Mouse (Mus musculus) intestine, embryonic 16.5 days (tissue): ENCODE results near the gene Sgpp2. TPM values are rescaled to one million over a fixed set of nuclear protein-coding genes. Genes with fewer than 3 reads are reported as not detected.

Source experiments
- ATAC-seq: fragments of 200-750 bp; cut with Nextera tagmentation; 2 replicates; pipeline ENCODE4 v1.8.0; 2017; ENCODE audit warnings: moderate TSS enrichment, moderate library complexity
- H3K27ac ChIP-seq: fragments of 300-500 bp; sonication (generic); 2 replicates; pipeline ENCODE4 v1.5.1; 2014; ENCODE audit warnings: mild to moderate bottlenecking, low read length
- H3K27me3 ChIP-seq: fragments of 300-500 bp; sonication (generic); replicated peaks from 2 replicates; pipeline ENCODE4 v1.6.1; 2014; ENCODE audit warnings: low read length, control low read depth, mixed read lengths; ENCODE audit not compliant: control insufficient read depth, insufficient read depth
- H3K36me3 ChIP-seq: fragments of 300-500 bp; sonication (generic); 2 replicates; pipeline ENCODE4 v1.6.1; 2014; ENCODE audit warnings: low read length, control low read depth; ENCODE audit not compliant: control insufficient read depth, insufficient read depth
- H3K4me1 ChIP-seq: fragments of 300-500 bp; sonication (generic); 2 replicates; pipeline ENCODE4 v1.6.1; 2014; ENCODE audit warnings: low read length, control low read depth, mixed read lengths; ENCODE audit not compliant: control insufficient read depth, insufficient read depth
- H3K4me2 ChIP-seq: fragments of 300-500 bp; sonication (generic); 2 replicates; pipeline ENCODE4 v1.6.1; 2014; ENCODE audit warnings: low read depth, low read length, control low read depth
- H3K4me3 ChIP-seq: fragments of 300-500 bp; sonication (generic); 2 replicates; pipeline ENCODE4 v1.5.1; 2014; ENCODE audit warnings: mild to moderate bottlenecking, low read length
- H3K9ac ChIP-seq: fragments of 300-500 bp; sonication (generic); 2 replicates; pipeline ENCODE4 v1.6.1; 2014; ENCODE audit warnings: low read depth, low read length
- H3K9me3 ChIP-seq: fragments of 300-500 bp; sonication (generic); 2 replicates; pipeline ENCODE4 v1.6.1; 2016; ENCODE audit warnings: low read length, control low read depth; ENCODE audit not compliant: control insufficient read depth
- WGBS: fragments of 180-500 bp; shearing (Covaris S2); extraction: QIAGEN DNeasy Blood & Tissue Kit; methylation state at CpG from one replicate; pipeline ENCODE4 v1.1.7; 2014; 5-methylcytosine and 5-hydroxymethylcytosine counted together
- polyA plus RNA-seq: library from polyadenylated mRNA; unstranded; fragments of >200 nt; fragmentation: Nextera tagmentation; extraction: Ambion mirVana; gene quantifications from 2 replicates; pipeline ENCODE4 v1.2.1, GENCODE M21; 2015

Gene Sgpp2
- polyA plus RNA-seq, 1 experiment from 2014 or later = 46.4 TPM

DNA sequence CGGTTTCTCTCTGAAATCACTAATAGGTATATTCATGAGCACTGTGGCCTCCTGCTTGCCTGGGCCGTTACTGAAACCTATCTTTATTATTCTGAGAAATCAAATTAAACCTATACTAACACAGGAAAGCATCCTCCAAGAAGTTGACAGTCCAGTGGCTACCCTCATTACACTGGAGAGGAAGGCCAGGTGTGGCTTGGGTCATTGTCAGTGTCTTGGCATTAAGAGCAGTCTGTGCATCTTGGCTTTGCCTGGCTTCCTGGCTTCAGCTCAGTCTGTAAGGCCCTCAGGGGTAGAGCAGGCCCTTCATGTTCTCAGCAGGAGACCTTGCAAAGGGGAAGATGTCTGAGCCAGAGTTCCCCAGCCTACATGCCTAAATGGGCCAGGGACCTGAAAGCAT, 99.3 kb downstream of the Sgpp2 start:
- Histone ChIP-seq H3K36me3 (no peaks in the 10 kb centered on the region), H3K27ac (no peak overlapping the region), H3K9ac (no peak overlapping the region), H3K4me3 (no peak overlapping the region), H3K4me2 (no peak overlapping the region), H3K4me1 (0 out of 2 replicates have a peak, but pooled peaks cover 3% of the 10 kb centered on the region), H3K27me3 (no peaks in the 10 kb centered on the region), H3K9me3 (no peaks in the 10 kb centered on the region)
- no peak for ATAC-seq
- WGBS = 92% methylated on average over 2 of the region's 2 CpGs

DNA sequence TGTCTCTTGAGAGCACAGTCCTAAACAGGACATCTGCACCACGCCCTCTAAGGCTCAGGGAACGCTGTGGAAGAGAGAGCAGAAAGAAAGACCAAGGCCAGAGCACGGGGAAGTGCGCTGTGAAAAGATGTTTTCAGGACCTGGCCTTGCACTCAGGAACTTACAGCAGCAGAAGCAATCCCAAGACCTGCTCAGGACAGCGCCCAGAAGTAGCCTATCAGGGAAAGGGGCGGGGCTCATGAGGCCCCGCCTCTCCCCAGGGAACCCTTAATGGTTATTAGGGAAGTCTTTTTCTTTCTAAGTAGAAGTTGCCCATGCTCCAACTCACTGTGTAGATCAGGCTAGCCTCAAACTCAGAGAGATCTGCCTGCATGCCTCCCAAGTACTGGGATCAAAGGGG, 102.5 kb downstream of the Sgpp2 start:
- Histone ChIP-seq H3K9ac (no peak overlapping the region), H3K4me1 (0 out of 2 replicates have a peak, but pooled peaks cover 3% of the 10 kb centered on the region), H3K4me3 (no peak overlapping the region), H3K36me3 (no peaks in the 10 kb centered on the region; the same call in 1 of the 2 replicates), H3K9me3 (no peaks in the 10 kb centered on the region), H3K27me3 (no peaks in the 10 kb centered on the region), H3K4me2 (no peak overlapping the region), H3K27ac (no peak overlapping the region)
- WGBS = 17% methylated on average over 7 of the region's 7 CpGs
- ATAC-seq = peak; percentile 59; the same call in 1 of the 2 replicates

DNA sequence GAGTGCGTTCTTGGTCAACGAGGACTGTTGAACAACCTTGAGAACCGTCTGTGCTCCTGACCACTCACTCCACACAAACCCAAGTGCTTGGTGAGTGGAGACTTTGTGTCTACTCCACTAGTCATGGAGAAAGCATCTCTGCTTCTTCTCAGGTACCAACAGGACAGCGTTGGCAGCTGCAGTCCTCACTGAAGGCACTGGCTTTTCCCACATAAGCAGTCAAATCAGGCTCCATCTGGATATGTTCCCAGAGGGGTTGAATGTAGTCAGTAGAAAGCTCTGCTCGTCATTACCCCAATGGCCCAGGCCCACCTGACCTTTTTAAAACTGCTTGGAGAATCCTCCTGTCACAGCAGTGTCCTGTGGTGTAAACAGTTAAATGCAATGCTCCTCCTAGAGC, 104.3 kb downstream of the Sgpp2 start:
- 81% methylated on average over 5 of the region's 5 CpGs for WGBS
- Histone ChIP-seq H3K9ac (no peak overlapping the region), H3K4me1 (0 out of 2 replicates have a peak, but pooled peaks cover 3% of the 10 kb centered on the region), H3K4me2 (no peak overlapping the region), H3K9me3 (no peaks in the 10 kb centered on the region), H3K4me3 (no peak overlapping the region), H3K27me3 (no peaks in the 10 kb centered on the region), H3K36me3 (peaks cover 4% of the 10 kb centered on the region; the same call in 1 of the 2 replicates), H3K27ac (no peak overlapping the region)
- no peak for ATAC-seq

DNA sequence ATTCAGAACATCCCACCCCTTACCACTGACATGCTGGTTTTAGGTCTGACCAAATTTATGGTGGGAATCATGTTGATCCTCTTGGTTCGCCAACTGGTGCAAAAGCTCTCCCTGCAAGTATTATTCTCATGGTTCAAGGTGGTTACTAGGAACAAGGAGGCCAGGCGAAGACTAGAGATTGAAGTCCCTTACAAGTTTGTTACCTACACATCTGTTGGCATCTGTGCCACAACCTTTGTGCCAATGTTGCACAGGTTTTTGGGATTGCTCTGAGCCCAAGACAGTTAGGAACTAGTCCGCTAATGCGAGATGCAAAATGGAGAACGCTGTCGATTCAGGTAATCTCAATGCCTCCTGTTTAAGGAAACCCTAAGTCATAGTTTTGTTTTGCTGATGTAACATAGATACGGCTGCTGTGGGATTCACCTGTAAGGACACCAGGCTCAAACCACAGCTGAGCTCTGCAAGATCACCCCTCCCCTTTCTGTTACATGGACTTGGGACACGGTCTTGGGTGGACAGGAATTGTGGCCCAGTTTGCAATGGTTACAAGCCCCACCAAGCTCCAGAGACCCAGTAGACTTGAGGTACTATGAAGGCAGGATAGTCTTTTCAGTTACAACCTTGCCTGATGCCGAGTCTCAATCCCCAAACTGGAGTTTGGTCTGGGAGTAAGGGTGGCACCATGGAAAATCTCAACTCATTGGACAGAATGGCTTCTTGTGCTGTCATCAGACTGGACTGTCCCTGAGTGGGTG, 107.2 kb downstream of the Sgpp2 start:
- Histone ChIP-seq H3K9ac (no peak overlapping the region), H3K36me3 (peaks cover 4% of the 10 kb centered on the region; the same call in 1 of the 2 replicates), H3K4me2 (no peak overlapping the region), H3K4me3 (no peak overlapping the region), H3K4me1 (0 out of 2 replicates have a peak, but pooled peaks cover 2% of the 10 kb centered on the region), H3K27me3 (no peaks in the 10 kb centered on the region), H3K27ac (no peak overlapping the region), H3K9me3 (no peaks in the 10 kb centered on the region)
- WGBS = 95% methylated on average over 9 of the region's 9 CpGs
- ATAC-seq = no peak

DNA sequence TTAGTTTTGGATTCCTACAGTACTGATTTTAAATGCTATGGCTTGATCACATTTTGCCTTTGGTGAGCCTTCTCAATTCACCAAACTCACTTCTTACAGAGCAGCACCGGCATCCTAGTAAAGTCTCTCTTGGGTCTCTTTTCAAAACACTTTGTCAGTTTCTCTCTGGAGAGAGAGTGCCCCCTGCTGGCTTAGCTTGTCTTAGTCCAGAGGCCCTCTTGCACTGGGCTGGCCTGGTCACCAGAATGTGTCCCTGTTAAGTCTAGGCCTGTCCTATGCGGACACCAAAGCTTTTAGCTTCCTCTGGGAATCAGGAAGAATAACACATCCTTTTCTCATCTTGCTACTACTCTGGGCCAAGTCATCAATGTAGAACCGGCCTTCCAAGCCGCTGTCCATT, 109.4 kb downstream of the Sgpp2 start:
- H3K27me3 ChIP-seq = no peaks in the 10 kb centered on the region
- ATAC-seq = peak; percentile 58; the same call in 1 of the 2 replicates
- peaks cover 4% of the 10 kb centered on the region; the same call in 1 of the 2 replicates for H3K36me3 ChIP-seq
- H3K4me2 ChIP-seq = no peak overlapping the region
- no peaks in the 10 kb centered on the region for H3K9me3 ChIP-seq
- WGBS = 52% methylated on average over 4 of the region's 4 CpGs
- no peaks in the 10 kb centered on the region for H3K4me1 ChIP-seq
- no peak overlapping the region for H3K4me3 ChIP-seq
- H3K27ac ChIP-seq = no peak overlapping the region
- no peak overlapping the region for H3K9ac ChIP-seq

DNA sequence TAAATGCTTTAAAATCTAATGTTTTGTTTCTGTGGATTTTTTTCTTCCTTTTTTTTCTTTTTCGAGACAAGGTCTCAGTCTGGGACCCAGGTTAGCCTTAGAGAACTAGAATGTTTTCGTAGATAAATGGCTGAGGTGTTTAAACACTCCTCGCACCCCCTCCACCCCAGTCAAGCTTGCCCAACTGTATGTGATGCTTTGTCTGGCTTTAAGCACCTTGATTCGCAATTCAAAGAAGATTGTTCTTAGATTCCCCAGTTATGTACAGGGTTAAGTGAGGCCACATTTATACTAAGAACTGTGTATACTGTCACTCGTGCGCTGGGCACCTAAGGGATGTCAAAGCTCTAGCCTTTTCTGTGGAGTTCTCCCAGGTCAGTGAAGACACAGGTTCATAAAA, 110.1 kb downstream of the Sgpp2 start:
- no peak overlapping the region for H3K4me2 ChIP-seq

DNA sequence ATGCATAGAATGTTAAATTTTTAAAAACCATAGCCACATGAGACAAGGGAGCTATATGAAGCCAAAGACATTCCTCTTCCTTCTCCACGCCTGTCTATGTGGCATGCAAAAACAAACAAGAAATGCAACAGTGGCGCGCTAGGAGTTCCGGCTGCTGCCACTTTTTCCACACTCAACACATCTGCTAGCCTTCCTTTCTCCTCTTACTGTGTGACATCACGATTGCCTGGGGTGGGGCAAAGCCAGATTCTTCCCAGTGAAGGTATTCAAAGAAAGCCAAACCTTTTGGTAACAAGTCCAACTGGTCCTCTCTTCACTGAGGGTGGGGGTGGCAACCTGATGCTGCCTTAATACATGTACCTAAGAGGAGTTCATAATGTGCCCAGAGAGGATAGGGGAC, 111.6 kb downstream of the Sgpp2 start:
- no peak overlapping the region for H3K9ac ChIP-seq
- ATAC-seq = no peak
- H3K36me3 ChIP-seq = peaks cover 4% of the 10 kb centered on the region; the same call in 1 of the 2 replicates
- H3K9me3 ChIP-seq = no peaks in the 10 kb centered on the region
- peaks cover 9% of the 10 kb centered on the region for H3K4me1 ChIP-seq
- WGBS = 86% methylated on average over 5 of the region's 5 CpGs
- H3K4me2 ChIP-seq = no peak overlapping the region
- H3K27ac ChIP-seq = no peak overlapping the region
- no peak overlapping the region for H3K4me3 ChIP-seq
- no peaks in the 10 kb centered on the region for H3K27me3 ChIP-seq

More for the DNA sequence above, 110.1 kb downstream of the Sgpp2 start:
- Histone ChIP-seq H3K9me3 (no peaks in the 10 kb centered on the region), H3K4me3 (no peak overlapping the region), H3K36me3 (peaks cover 4% of the 10 kb centered on the region; the same call in 1 of the 2 replicates), H3K27ac (no peak overlapping the region), H3K4me1 (no peaks in the 10 kb centered on the region), H3K27me3 (no peaks in the 10 kb centered on the region), H3K9ac (no peak overlapping the region)
- 89% methylated on average over 6 of the region's 6 CpGs for WGBS
- no peak for ATAC-seq

DNA sequence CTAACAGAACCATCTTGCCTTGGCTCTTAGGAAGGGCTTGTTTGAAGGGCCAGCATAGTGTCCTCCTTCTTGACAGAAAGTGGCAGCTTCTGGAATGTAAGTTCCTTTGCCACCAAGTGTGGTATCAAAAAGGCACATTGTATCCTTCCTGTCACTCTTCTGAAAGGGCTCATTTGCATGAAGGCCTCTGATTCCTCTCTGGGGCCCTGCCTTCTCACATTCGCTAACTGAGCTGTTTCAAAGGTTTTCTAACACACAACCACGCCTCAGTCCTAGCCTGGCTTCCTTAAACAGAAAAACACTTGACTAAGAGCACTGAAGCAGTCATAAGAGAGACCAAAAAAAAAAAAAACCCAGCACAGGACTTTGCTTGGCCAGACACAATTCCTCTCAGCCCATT, 112.4 kb downstream of the Sgpp2 start:
- Histone ChIP-seq H3K4me1 (peaks cover 9% of the 10 kb centered on the region), H3K4me3 (no peak overlapping the region), H3K27ac (no peak overlapping the region), H3K4me2 (no peak overlapping the region), H3K27me3 (no peaks in the 10 kb centered on the region), H3K9me3 (no peaks in the 10 kb centered on the region), H3K9ac (no peak overlapping the region), H3K36me3 (peaks cover 4% of the 10 kb centered on the region; the same call in 1 of the 2 replicates)
- no peak for ATAC-seq
- 48% methylated on average over 2 of the region's 2 CpGs for WGBS

DNA sequence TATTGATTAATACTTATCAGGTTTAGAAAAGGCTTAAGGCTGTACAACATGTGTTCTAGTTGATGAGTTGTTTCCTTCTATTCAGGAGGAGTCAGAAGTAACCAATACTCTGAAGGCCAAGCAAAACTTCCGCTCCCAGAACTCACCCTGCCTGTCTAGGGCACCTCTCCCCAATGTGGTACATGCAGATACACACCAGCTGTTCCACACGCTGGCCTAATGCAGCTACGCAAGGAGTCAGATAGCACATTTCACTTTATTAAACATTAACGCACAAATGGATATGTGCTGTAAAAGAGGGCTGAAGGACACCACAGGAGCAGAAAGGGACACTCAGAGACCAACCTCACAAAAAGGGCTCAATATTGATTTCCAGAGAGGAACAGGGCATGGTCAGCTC, 114.7 kb downstream of the Sgpp2 start:
- 55% methylated on average over 4 of the region's 4 CpGs for WGBS
- peak; percentile 79 for ATAC-seq

More for the DNA sequence above, 114.7 kb downstream of the Sgpp2 start:
- H3K4me3 ChIP-seq = no peak overlapping the region
- no peaks in the 10 kb centered on the region for H3K36me3 ChIP-seq
- no peaks in the 10 kb centered on the region for H3K9me3 ChIP-seq
- H3K4me1 ChIP-seq = peaks cover 9% of the 10 kb centered on the region
- no peaks in the 10 kb centered on the region for H3K27me3 ChIP-seq
- no peak overlapping the region for H3K9ac ChIP-seq
- H3K4me2 ChIP-seq = no peak overlapping the region
- H3K27ac ChIP-seq = no peak overlapping the region
